Mouse (Mus musculus) intestine, embryonic 14.5 days (tissue): ENCODE results near the gene Doc2g. TPM values are rescaled to one million over a fixed set of nuclear protein-coding genes. Genes with fewer than 3 reads are reported as not detected.
"Not testable (repeated sequence)": the region's sequence is repeated elsewhere in the genome, so short reads cannot be mapped to it uniquely, and the experiment has no call there.

Experiments
- ATAC-seq: fragments of 200-750 bp; cut with Nextera tagmentation; replicated peaks from 2 replicates; pipeline ENCODE4 v1.8.0; 2017; ENCODE audit warnings: low read depth, moderate number of reproducible peaks, moderate TSS enrichment, moderate library complexity; ENCODE audit not compliant: low FRiP score, low TSS enrichment
- DNase-seq: peaks from one replicate; pipeline ENCODE4 v3.0.0-alpha.2; 2018; ENCODE audit warnings: low spot score
- H3K27ac ChIP-seq: fragments of 300-500 bp; sonication (generic); 2 replicates; pipeline ENCODE4 v1.5.1; 2014; ENCODE audit warnings: low read depth, mild to moderate bottlenecking, control low read depth
- H3K27me3 ChIP-seq: fragments of 300-500 bp; sonication (generic); replicated peaks from 2 replicates; pipeline ENCODE4 v1.6.1; 2014; ENCODE audit warnings: low read length, control low read depth; ENCODE audit not compliant: control insufficient read depth, insufficient read depth
- H3K36me3 ChIP-seq: fragments of 300-500 bp; sonication (generic); 2 replicates; pipeline ENCODE4 v1.6.1; 2014; ENCODE audit warnings: low read length, control low read depth; ENCODE audit not compliant: control insufficient read depth, insufficient read depth
- H3K4me1 ChIP-seq: fragments of 300-500 bp; sonication (generic); replicated peaks from 2 replicates; pipeline ENCODE4 v1.6.1; 2014; ENCODE audit warnings: low read length, control low read depth, mixed read lengths; ENCODE audit not compliant: control insufficient read depth, insufficient read depth
- H3K4me2 ChIP-seq: fragments of 300-500 bp; sonication (generic); 2 replicates; pipeline ENCODE4 v1.6.1; 2014; ENCODE audit warnings: low read length
- H3K4me3 ChIP-seq: fragments of 300-500 bp; sonication (generic); 2 replicates; pipeline ENCODE4 v1.5.1; 2014; ENCODE audit warnings: low read depth, low read length, control low read depth, mixed read lengths
- H3K9ac ChIP-seq: fragments of 300-500 bp; sonication (generic); 2 replicates; pipeline ENCODE4 v1.6.1; 2014; ENCODE audit warnings: mild to moderate bottlenecking, low read length
- H3K9me3 ChIP-seq: fragments of 300-500 bp; sonication (generic); 2 replicates; pipeline ENCODE4 v1.6.1; 2016; ENCODE audit warnings: low read length, control low read depth; ENCODE audit not compliant: control insufficient read depth
- WGBS: fragments of 180-500 bp; shearing (Covaris S2); extraction: QIAGEN DNeasy Blood & Tissue Kit; methylation state at CpG from one replicate; pipeline ENCODE4 v1.1.7; 2014; 5-methylcytosine and 5-hydroxymethylcytosine counted together
- polyA plus RNA-seq: library from polyadenylated mRNA; unstranded; fragments of >200 nt; fragmentation: Nextera tagmentation; extraction: Ambion mirVana; gene quantifications from 2 replicates; pipeline ENCODE4 v1.2.1, GENCODE M21; 2014

Gene Doc2g
- polyA plus RNA-seq, 1 experiment from 2014 or later = 3.9 TPM

DNA sequence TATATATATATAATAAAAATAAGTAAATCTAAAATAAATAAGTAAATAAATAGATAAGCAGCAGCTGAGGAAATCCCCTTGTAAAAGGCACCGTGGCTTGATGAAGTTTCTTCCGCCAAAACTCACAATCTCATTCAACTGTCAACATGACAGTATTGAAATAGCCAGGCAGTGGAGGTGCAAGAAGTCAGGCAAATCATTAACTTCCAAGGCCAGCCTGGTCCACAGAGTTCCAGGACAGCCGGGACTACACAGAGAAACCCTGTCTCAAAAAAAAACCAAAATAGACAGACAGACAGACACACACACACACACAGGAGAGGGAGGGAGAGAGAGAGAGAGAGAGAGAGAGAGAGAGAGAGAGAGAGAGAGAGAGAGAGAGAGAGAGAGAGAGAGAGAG lies 30.2 kb downstream of the Doc2g start:
- H3K27me3 ChIP-seq = no peaks in the 10 kb centered on the region
- 74% methylated on average over 3 of the region's 3 CpGs for WGBS
- H3K4me3 ChIP-seq = no peak overlapping the region
- no peak for ATAC-seq
- H3K36me3 ChIP-seq = peaks cover 5% of the 10 kb centered on the region; the same call in 1 of the 2 replicates
- no peak overlapping the region for H3K4me2 ChIP-seq
- DNase-seq = no peak
- peaks cover 10% of the 10 kb centered on the region; the same call in 1 of the 2 replicates for H3K4me1 ChIP-seq
- H3K9me3 ChIP-seq = no peaks in the 10 kb centered on the region
- H3K9ac ChIP-seq = no peak overlapping the region
- H3K27ac ChIP-seq = 0 out of 2 replicates have a peak overlapping the region, but pooled peaks have one; percentile 25

DNA sequence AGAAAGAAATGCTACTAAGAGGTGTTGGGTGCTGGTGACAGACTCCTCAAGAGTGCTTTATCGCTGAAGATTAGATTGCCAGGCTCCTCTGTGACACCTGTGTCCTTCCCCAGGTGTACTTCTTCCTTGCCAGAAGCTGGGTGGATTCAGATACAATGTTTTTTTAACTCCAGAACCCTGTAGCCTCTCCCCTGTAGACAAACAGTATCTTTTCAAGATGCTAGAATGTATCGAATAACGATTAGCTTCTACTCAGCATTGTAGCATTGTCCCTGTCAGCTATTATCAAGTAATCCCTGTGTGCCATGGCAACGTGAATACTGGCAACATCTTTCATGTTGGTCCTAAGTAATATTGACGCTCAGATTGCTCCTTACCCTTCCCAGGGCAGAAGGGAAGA lies 30.6 kb downstream of the Doc2g start:
- H3K4me2 ChIP-seq = no peak overlapping the region
- ATAC-seq (no peak), DNase-seq (no peak)
- H3K27me3 ChIP-seq = no peaks in the 10 kb centered on the region
- 61% methylated on average over 5 of the region's 5 CpGs for WGBS
- H3K9ac ChIP-seq = no peak overlapping the region
- no peaks in the 10 kb centered on the region for H3K9me3 ChIP-seq
- H3K4me3 ChIP-seq = no peak overlapping the region
- H3K36me3 ChIP-seq = peaks cover 5% of the 10 kb centered on the region; the same call in 1 of the 2 replicates
- peak overlapping the region; percentile 25; the same call in 1 of the 2 replicates for H3K27ac ChIP-seq
- H3K4me1 ChIP-seq = peaks cover 12% of the 10 kb centered on the region; the same call in 1 of the 2 replicates

DNA sequence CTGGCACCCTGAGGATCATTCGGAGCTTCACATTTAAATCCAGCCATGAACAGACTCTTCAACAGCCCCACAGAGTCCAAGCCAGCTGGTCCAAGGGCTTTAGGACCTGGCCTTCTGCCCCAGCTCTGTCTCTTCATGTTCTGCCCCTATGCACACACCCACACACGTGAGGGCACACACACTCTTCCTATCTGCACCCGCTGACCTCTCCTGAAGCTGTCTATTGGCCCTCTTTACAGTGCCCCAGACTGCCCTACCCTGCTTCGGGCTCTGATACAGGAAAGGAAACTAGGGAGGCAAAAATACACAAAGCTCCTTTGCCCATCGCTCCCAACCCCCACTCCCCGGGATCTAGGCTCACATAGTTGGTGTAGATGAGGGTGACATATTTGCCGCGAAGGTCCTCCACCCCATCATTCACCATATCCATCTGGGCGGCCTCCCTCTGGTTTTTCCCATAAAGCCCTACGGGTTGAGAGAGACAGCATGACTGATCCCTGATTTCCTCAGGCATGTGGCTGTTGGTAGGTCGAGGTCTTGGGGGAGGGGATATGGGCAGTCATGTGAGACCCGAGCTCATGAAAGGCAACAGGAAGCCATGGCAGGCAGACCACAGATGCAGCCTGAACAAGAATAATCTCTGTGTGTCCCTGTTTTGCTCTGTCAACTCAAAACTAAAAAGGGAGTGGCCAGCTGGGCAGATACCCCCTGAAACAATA lies 33.4 kb downstream of the Doc2g start:
- Histone ChIP-seq H3K4me3 (no peak overlapping the region), H3K36me3 (peaks cover 5% of the 10 kb centered on the region; the same call in 1 of the 2 replicates), H3K4me1 (peaks cover 12% of the 10 kb centered on the region; the same call in 1 of the 2 replicates), H3K27ac (no peak overlapping the region), H3K4me2 (peak overlapping the region; percentile 41), H3K9ac (no peak overlapping the region), H3K27me3 (no peaks in the 10 kb centered on the region), H3K9me3 (no peaks in the 10 kb centered on the region)
- ATAC-seq (no peak), DNase-seq (no peak)
- WGBS = 64% methylated on average over 12 of the region's 12 CpGs

DNA sequence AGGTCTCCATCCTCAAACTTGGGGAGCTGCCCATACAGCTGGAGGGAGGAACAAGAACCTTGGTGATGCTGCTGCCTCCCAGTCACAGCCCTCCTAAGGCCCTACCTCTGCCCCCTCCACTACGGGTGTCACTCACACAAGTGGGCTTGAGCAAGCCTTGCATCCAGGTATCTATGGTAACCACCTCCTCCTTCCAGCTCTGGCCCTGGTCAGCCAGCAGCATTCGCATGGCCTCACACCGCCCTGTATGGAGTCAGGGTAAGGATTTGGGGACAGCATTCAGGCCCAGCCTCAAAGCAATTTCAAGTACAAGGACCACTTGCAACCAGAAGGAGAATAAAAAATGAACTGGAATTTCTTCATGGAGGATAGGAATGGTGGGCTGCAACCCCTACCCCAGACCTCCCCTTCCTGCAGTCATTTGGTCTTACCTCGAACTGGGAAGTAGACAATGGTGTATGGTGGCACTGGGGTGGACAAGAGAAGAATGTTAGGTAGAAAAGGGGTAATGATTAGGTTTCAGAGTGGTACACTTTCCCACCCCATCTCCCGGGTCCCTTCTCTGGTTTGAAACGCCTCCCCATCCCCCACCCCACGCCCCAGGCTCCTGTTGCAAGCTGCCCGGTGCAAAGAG lies 34.2 kb downstream of the Doc2g start:
- 22% methylated on average over 7 of the region's 8 CpGs for WGBS
- not testable (repeated sequence) for DNase-seq, H3K36me3 ChIP-seq, H3K27me3 ChIP-seq, H3K9me3 ChIP-seq
- Histone ChIP-seq H3K4me2 (peak overlapping the region; percentile 84), H3K9ac (peak overlapping the region; percentile 68), H3K4me1 (peaks cover 12% of the 10 kb centered on the region; the same call in 1 of the 2 replicates), H3K27ac (peak overlapping the region; percentile 73), H3K4me3 (peak overlapping the region; percentile 65)
- peak; percentile 3; the same call in 1 of the 2 replicates for ATAC-seq

DNA sequence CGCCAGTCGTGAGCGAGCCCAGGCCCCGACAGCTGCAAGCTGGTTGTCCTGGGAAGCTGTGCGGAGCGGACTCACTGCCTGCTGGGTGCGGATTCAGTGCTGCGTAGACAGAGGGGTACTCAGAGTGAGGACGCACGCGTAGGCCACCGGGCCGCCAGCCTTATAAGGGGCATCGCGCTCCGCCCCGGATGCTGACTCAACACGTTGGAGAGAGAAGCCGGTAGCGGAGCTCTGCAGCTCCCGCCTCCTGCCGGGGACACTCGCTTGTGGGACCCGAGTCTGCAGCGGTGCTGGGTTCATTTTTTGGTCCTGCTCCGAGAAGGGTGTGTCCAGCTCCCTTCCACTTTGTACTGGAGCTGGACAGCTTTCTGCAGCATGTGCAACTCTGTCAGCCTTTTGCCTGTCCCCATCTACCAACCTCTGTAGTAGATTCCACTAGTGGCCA lies 34.7 kb downstream of the Doc2g start, which contains the start of gene Gstp1:
Gene Gstp1, minus strand, starts transcription at position 198 of the 445 bp plus-strand sequence.
- Histone ChIP-seq H3K4me3 (peak within 1 kb of the TSS; percentile 65), H3K27me3 (no peaks in the 10 kb centered on the region), H3K36me3 (peaks cover 5% of the 10 kb centered on the region; the same call in 1 of the 2 replicates), H3K4me1 (peaks cover 12% of the 10 kb centered on the region; the same call in 1 of the 2 replicates), H3K9me3 (no peaks in the 10 kb centered on the region), H3K27ac (peak within 1 kb of the TSS; percentile 73), H3K9ac (peak within 1 kb of the TSS; percentile 68), H3K4me2 (peak within 1 kb of the TSS; percentile 84)
- WGBS = under 1% methylated on average over 26 of the region's 26 CpGs
- peak; percentile 84 for ATAC-seq
- DNase-seq = peak; percentile 90

DNA sequence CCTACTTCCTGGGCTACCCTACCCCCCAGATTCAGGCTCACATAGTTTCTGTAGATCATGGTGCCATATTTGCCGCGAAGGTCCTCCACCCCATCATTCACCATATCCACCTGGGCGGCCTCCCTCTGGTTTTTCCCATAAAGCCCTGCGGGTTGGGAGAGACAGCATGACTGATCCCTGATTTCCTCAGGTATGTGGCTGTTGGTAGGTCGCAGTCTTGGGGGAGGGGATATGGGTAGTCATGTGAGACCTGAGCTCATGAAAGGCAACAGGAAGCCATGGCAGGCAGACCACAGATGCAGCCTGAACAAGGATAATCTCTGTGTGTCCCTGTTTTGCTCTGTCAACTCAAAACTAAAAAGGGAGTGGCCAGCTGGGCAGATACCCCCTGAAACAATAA lies 37.8 kb downstream of the Doc2g start:
- not testable (repeated sequence) for ATAC-seq

DNA sequence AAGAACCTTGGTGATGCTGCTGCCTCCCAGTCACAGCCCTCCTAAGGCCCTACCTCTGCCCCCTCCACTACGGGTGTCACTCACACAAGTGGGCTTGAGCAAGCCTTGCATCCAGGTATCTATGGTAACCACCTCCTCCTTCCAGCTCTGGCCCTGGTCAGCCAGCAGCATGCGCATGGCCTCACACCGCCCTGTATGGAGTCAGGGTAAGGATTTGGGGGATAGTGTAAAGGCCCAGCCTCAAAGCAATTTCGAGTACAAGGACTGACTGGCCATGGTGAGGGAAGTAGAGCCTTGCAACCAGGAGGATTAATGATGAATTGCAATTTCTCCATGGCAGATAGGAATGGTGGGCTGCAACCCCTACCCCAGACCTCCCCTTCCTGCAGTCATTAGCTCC lies 38.4 kb downstream of the Doc2g start:
- H3K36me3 ChIP-seq, H3K27ac ChIP-seq, H3K4me2 ChIP-seq, H3K4me3 ChIP-seq, DNase-seq, ATAC-seq, H3K9me3 ChIP-seq, H3K9ac ChIP-seq, H3K27me3 ChIP-seq: not testable (repeated sequence)
- WGBS = 83% methylated on average over 3 of the region's 4 CpGs
- H3K4me1 ChIP-seq = peaks cover 10% of the 10 kb centered on the region; the same call in 1 of the 2 replicates

More for the DNA sequence above, 37.8 kb downstream of the Doc2g start:
- WGBS = 88% methylated on average over 5 of the region's 5 CpGs
- H3K9ac ChIP-seq, H3K36me3 ChIP-seq, H3K27me3 ChIP-seq, H3K9me3 ChIP-seq, H3K4me2 ChIP-seq, H3K27ac ChIP-seq, H3K4me3 ChIP-seq, DNase-seq: not testable (repeated sequence)
- peaks cover 16% of the 10 kb centered on the region; the same call in 1 of the 2 replicates for H3K4me1 ChIP-seq

DNA sequence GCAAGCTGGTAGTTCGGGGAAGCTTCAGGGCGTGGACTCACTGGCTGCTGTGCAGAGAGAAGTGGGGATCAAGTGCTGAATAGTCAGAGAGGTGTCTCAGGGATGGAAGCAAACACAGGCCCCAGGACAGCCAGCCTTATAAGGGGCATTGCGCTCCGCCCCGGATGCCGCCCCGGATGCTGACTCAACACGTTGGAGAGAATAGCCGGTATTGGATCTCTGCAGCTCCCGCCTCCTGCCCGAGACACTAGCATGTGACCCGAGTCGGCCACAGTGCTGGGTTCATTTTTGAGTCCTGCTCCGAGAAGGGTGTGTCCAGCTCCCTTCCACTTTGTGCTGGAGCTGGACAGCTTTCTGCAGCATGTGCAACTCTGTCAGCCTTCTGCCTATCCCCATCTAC lies 39.0 kb downstream of the Doc2g start:
- H3K9me3 ChIP-seq = no peaks in the 10 kb centered on the region
- no peaks in the 10 kb centered on the region for H3K36me3 ChIP-seq
- no peak overlapping the region for H3K4me2 ChIP-seq
- DNase-seq = no peak
- H3K4me3 ChIP-seq = no peak overlapping the region
- no peak for ATAC-seq
- no peaks in the 10 kb centered on the region for H3K27me3 ChIP-seq
- 63% methylated on average over 14 of the region's 14 CpGs for WGBS
- H3K27ac ChIP-seq = no peak overlapping the region
- no peak overlapping the region for H3K9ac ChIP-seq
- peaks cover 8% of the 10 kb centered on the region; the same call in 1 of the 2 replicates for H3K4me1 ChIP-seq
